Mouse (Mus musculus) thymus, postnatal 4 days (tissue): ENCODE results near the gene Olfr116.

Experiments
- DNase-seq: peaks from one replicate; pipeline ENCODE4 v3.0.0; 2021

Gene Olfr116

DNA sequence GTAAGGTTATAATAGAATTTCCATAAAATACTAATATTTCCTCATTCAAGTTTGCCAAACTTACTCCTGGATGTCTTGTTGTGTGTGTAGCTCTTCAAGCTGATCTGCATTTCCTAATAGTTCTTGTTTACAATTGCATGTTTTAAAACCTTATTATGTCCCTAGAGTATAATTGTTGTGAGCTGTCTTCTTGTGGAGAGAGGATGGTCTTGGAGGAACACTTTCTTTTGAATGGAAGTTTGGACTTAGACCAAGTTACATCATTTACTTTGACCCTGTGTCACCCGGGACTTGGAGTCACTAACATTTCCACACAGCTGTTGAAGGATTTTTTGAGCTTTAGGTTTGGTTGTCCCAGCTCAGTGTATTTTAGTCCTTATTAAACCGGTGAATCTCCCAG is at the start of gene Olfr116, which contains the start of gene Olfr115:
TSS of gene Olfr116 (minus strand) at position 191 of the 400 bp plus-strand sequence.
TSS of gene Olfr115 (minus strand) at position 101 of the 400 bp plus-strand sequence.
- DNase-seq: no peak

DNA sequence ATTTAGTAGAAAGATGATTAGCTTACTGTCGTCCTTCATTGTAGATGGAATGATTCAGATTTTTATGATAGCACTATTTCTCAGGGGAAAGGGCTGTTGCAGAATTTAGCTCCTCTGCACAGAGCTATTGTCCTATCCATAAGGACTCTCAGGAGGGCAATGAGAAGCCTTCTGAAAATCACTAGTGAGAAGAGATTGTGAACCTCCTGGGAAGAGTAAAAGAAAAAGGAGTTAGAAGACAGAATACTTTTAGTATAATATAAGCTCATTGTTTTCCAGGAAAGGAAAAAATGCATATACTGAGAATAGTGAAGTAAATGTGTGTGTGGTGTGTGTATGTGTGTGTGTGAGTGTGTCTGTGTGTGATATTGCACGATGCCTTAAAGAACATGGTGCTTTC is 39.7 kb upstream of the Olfr116 start, which contains the start of gene Olfr118:
TSS of gene Olfr118 (plus strand) at position 301 of the 400 bp plus-strand sequence.
- DNase-seq: no peak

DNA sequence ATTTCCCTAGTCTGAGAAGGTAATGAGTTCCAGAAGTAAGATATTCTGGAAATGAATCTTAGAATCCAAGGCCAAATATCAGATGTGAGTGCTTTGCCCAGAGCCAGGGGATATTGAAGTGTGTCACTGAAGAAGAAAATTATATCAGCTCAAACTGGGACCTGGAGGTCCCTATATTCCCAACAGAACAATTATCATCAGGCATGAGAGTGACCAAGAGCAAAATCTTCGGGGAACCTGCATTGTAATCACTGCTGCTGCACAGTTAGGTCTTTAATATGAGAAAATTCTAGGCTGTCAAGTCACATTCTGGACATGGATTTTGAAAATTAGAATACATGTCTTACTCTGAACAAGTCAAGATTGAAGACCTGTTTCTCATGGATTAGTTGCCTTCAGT is 36.7 kb upstream of the Olfr116 start, which contains the start of gene Olfr117:
TSS of gene Olfr117 (minus strand) at position 101 of the 400 bp plus-strand sequence.
- no peak for DNase-seq

DNA sequence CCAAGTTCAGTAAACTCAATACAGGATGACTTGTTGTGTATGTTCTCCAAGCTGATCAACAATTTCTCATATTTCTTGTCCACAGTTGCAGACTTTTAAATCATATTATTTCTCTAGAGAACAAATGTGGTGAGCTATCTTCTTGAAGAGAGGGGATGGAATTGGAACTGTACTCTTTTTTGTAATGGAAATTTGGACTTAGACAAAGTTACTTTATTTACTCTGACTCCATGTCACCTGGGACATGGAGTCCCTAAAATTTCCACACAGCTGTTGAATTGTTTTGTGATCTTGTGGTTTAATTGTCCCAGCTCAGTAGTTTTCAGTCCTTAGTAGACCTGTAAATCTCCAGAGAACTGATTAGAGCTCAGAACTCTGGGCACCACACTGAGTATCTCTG is 34.4 kb downstream of the Olfr116 start, which contains the start of gene Olfr114:
TSS of gene Olfr114 (minus strand) at position 101 of the 400 bp plus-strand sequence.
- DNase-seq: no peak

DNA sequence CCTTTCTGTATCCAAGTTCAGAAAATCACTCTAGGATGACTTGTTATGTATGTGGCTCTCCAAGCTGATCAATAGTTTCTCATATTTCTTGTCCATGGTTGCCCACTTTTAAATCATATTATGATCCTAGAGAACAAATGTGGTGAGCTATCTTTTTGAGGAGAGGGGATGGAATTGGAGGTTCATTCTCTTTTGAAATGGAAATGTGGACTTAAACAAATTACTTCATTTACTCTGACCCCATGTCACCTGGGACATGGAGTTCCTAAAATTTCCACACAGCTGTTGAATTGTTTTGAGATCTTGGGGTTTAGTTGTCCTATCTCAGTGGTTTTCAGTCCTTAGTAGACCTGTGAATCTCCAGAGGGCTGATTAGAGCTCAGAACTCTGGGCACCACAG is 49.4 kb downstream of the Olfr116 start, which contains the start of gene Olfr113:
TSS of gene Olfr113 (minus strand) at position 101 of the 400 bp plus-strand sequence.
- DNase-seq: no peak
